Mouse (Mus musculus) gonadal fat pad, adult 2 months (tissue): Measurements from ENCODE around the gene Plekha1. TPM values are rescaled to one million over a fixed set of nuclear protein-coding genes. Genes with fewer than 3 reads are reported as not detected.

Source experiments
- DNase-seq: peaks from one replicate; pipeline ENCODE4 v3.0.0-alpha.2; 2012; ENCODE audit warnings: low read depth
- polyA plus RNA-seq: library from polyadenylated mRNA; depleted of rRNA; stranded (reverse); fragments of >200 nt; gene quantifications from 2 replicates; pipeline ENCODE4 v1.2.3, GENCODE M21; 2012

The Plekha1 gene
- polyA plus RNA-seq, 1 experiment, result 77.5 TPM

DNA sequence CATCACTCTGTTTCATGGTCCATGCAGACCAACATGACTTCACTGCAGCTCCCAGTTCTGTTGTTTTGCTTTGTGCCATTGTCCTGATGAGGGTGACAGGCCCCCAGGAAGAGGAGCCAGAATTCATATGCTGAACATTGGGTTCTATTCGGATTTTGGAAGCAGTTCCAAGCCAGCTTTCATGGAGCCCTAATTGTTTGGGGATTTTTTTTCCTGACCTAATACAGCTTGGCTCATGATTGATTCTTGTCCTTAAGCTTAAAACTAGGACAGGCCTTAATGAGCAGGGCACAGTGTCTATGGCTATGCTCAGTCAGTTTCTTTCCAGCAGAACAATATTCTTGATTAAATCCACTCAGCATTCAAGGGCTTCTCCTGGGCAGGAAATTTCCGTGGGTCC is 52.7 kb downstream of the Plekha1 start:
- no peak for DNase-seq

- no peak for DNase-seq
Observed at GRCm38 (mm10) chr7:130922981-130923731, 57.6 kb downstream of the Plekha1 start.

GRCm38 (mm10) chr7:130930401-130930800 is 64.8 kb downstream of the Plekha1 start:
- no peak for DNase-seq

- DNase-seq, result no peak
Observed at GRCm38 (mm10) chr7:130932921-130933320, 67.4 kb downstream of the Plekha1 start.

- DNase-seq, result no peak
Observed at GRCm38 (mm10) chr7:130934654-130935053, 69.1 kb downstream of the Plekha1 start.

DNA sequence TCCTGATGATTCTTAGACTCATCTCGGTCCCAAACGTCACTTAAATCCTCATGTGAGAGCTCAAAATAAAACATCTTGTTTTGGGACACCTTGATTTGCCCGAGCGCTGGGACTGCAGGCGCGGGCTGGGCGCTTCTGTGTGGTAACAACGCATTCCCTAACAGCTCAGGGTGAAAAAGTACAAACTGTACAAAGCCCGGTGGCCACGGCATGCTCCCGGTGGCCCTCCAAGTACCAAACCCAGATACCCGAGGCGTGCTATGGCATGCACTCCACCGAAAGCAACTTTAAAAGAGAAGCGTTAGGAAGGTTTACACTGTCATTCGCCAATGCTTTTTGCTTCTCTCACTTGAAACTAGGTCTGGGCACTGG is 69.9 kb downstream of the Plekha1 start:
- no peak for DNase-seq

GRCm38 (mm10) chr7:130935793-130936471 is 70.4 kb downstream of the Plekha1 start, which contains the start of gene Htra1:
Gene Htra1 (plus strand): TSS chr7:130936111.
- DNase-seq, result no peak

DNA sequence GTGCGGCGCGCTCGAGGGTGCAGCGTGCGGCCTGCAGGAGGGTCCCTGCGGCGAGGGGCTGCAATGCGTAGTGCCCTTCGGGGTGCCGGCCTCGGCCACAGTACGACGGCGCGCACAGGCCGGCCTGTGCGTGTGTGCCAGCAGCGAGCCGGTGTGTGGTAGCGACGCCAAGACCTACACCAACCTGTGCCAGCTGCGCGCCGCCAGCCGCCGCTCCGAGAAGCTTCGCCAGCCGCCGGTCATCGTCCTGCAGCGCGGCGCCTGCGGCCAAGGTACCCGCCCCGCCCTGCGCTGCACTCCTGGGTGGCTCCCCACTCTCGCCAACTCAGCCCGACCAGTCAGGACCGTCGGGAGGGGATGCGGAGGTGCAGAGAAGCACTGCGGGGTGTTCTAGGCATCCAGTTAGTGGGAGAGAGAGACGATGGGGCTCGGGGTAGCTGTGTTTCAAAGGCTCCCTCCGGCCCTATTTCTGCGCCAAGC is 71.0 kb downstream of the Plekha1 start:
- DNase-seq, result no peak

DNA sequence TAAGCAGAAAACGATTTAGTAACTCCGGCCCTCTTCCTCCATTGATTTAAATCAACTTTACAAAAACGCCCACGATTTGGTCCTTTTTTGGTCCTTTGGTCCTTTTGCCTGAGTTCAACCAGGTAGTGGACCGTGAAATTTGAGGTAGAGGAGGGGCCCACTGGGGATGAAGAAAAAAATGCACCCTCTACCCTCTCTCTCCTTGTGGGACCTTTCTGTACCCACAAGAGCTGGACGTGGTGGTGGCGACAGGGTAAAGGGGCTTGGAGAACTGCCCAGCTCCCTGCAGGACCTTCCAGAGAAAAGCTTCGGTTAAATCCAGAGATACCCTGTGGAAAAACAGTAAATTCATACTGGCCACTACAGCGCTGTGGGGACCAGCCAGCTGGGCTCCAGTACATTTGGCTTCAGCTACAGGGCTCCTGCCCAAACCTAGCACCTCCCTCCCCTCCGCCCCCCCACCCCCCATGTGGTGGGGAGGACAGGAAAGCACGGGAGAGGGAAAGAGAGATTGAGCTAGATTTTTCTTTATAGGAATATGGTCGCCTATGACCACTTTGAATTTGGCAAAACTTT is 71.8 kb downstream of the Plekha1 start:
- no peak for DNase-seq

GRCm38 (mm10) chr7:130938005-130938404 is 72.4 kb downstream of the Plekha1 start:
- no peak for DNase-seq

DNA sequence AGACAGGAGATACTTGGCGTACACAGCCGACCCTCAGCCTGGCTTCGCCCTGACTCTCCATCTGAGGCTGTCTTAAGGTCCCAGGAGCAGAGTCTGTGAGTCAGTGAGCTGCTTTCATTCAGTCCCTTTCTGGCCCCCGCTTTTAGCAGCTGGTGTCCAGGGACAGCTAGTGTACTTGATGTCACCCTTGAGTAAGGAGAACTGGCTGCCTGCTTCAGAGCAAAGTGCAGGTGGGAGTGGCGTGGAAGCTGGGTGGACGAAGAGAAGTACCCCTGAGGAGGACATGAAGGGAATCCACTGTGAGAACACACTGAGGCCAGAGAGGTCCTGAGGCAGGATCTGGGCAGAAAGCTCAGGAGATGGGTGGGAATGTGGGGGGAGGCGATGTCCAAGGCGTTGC is 73.3 kb downstream of the Plekha1 start:
- no peak for DNase-seq

DNA sequence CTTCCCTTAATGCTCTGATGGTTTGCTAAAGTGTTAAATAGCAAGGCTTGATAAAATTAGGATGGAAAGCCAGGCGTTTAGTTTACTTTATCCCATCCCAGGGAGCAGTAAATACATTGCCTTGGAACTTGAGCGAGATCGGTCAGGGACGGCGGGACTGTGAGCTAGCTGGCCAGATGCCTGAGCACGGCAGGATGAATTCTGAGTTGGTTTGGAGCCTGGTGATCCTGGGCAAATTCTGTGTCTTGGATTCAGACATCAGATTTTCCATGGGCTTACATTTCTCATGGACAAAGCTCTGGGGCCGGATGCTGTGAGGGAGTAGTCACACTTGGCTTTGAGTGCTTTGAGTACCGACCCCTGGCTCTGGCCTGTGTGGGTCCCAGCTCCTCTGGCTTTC is 75.2 kb downstream of the Plekha1 start:
- no peak for DNase-seq

- DNase-seq, result no peak
Observed at GRCm38 (mm10) chr7:130943280-130943895, 77.8 kb downstream of the Plekha1 start.

GRCm38 (mm10) chr7:130944766-130945475 is 79.4 kb downstream of the Plekha1 start:
- no peak for DNase-seq

- DNase-seq, result no peak
Observed at GRCm38 (mm10) chr7:130945730-130946129, 80.2 kb downstream of the Plekha1 start.

- no peak for DNase-seq
Observed at GRCm38 (mm10) chr7:130946303-130946702, 80.7 kb downstream of the Plekha1 start.

GRCm38 (mm10) chr7:130948563-130949208 is 83.1 kb downstream of the Plekha1 start:
- DNase-seq, result no peak

GRCm38 (mm10) chr7:130949331-130949751 is 83.8 kb downstream of the Plekha1 start:
- no peak for DNase-seq

- DNase-seq, result no peak
Observed at GRCm38 (mm10) chr7:130950482-130950881, 84.9 kb downstream of the Plekha1 start.

DNA sequence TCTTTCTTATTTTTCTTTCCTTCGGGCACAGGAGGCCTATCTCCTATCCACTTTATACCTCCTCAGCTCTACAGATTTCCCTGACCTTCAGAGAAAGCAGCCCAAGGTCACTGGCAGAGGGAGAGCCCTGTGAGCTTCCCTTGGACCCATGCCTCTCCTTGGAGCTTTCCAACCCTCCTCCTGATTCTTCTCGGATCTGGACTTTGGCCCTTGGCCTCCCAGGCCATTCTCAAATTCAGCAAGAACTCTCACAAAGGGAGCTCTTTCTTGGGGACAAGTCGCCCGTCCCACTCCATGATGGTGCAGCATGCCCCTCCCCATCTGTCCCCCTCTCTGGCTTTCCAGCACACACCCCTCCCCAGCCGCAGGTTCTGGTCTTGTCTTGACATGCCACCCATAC is 85.4 kb downstream of the Plekha1 start:
- DNase-seq, result no peak

DNA sequence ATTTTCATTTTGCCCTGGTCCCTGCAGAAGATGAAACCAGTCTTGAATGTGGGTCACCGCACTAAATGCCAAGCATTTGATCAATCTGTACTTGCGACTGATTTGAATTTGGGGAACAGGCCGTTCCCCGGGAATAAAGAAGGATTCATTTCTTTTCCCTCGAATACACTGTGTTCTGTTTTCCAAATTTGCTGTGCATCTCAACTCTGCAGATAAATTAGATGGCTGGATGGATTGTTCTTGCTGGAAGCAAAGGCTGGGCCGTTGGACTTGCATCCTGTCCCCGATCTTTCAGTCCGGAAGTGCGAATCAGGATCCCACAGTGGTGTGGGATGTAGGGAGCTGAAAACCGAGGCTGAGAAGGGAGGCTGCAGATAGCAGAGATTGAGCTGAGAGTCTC is 87.8 kb downstream of the Plekha1 start:
- DNase-seq, result no peak
